Mouse (Mus musculus) lung, embryonic 14.5 days (tissue): ENCODE measurements around the gene Catsperg1. TPM values are rescaled to one million over a fixed set of nuclear protein-coding genes. Genes with fewer than 3 reads are reported as not detected.
A peak's percentile ranks its signal among the peaks of the same experiment; 100 is the strongest.

Experiments used
- ATAC-seq: fragments of 200-750 bp; cut with Nextera tagmentation; 2 replicates; pipeline ENCODE4 v1.8.0; 2017; ENCODE audit warnings: mild to moderate bottlenecking, moderate TSS enrichment, moderate library complexity; ENCODE audit not compliant: insufficient read depth
- DNase-seq: peaks from one replicate; pipeline ENCODE4 v3.0.0-alpha.2; 2015
- H3K27ac ChIP-seq: fragments of 300-500 bp; sonication (generic); 2 replicates; pipeline ENCODE4 v1.5.1; 2014; ENCODE audit warnings: low read depth, mild to moderate bottlenecking, moderate library complexity
- H3K27me3 ChIP-seq: fragments of 300-500 bp; sonication (generic); 2 replicates; pipeline ENCODE4 v1.6.1; 2014; ENCODE audit warnings: low read length, control low read depth; ENCODE audit not compliant: insufficient read depth
- H3K36me3 ChIP-seq: fragments of 300-500 bp; sonication (generic); 2 replicates; pipeline ENCODE4 v1.6.1; 2014; ENCODE audit warnings: control low read depth; ENCODE audit not compliant: insufficient read depth
- H3K4me1 ChIP-seq: fragments of 300-500 bp; sonication (generic); 2 replicates; pipeline ENCODE4 v1.6.1; 2014; ENCODE audit warnings: antibody characterized with exemption, control low read depth; ENCODE audit not compliant: insufficient read depth
- H3K4me2 ChIP-seq: fragments of 300-500 bp; sonication (generic); 2 replicates; pipeline ENCODE4 v1.6.1; 2014; ENCODE audit warnings: mild to moderate bottlenecking
- H3K4me3 ChIP-seq: fragments of 300-500 bp; sonication (generic); 2 replicates; pipeline ENCODE4 v1.5.1; 2014; ENCODE audit warnings: low read depth, low read length
- H3K9ac ChIP-seq: fragments of 300-500 bp; sonication (generic); 2 replicates; pipeline ENCODE4 v1.6.1; 2014
- H3K9me3 ChIP-seq: fragments of 300-500 bp; sonication (generic); 2 replicates; pipeline ENCODE4 v1.6.1; 2016; ENCODE audit warnings: low read depth, low read length, control low read depth
- CTCF ChIP-seq: IDR thresholded peaks from 2 replicates; pipeline ENCODE4 v1.5.1; 2016; ENCODE audit warnings: antibody characterized with exemption, low read depth
- WGBS: fragments of 180-500 bp; shearing (Covaris S2); extraction: QIAGEN DNeasy Blood & Tissue Kit; methylation state at CpG from one replicate; pipeline ENCODE4 v1.1.7; 2014; 5-methylcytosine and 5-hydroxymethylcytosine counted together
- polyA plus RNA-seq: library from polyadenylated mRNA; unstranded; fragments of >200 nt; fragmentation: Nextera tagmentation; extraction: Ambion mirVana; gene quantifications from 2 replicates; pipeline ENCODE4 v1.2.1, GENCODE M21; 2014

Catsperg1 gene
- polyA plus RNA-seq, 1 experiment from 2014 or later = 0.87 TPM

- ATAC-seq (no peak), DNase-seq (no peak)
- Histone ChIP-seq H3K9me3 (no peaks in the 10 kb centered on the region), H3K9ac (peak overlapping the region; percentile 29; the same call in 1 of the 2 replicates), H3K27ac (no peak overlapping the region), H3K4me2 (peak overlapping the region; percentile 59), H3K4me3 (peak overlapping the region; percentile 18), H3K4me1 (no peaks in the 10 kb centered on the region), H3K36me3 (no peaks in the 10 kb centered on the region), H3K27me3 (no peaks in the 10 kb centered on the region)
- TF ChIP-seq CTCF = no peak
- WGBS = 3% methylated on average over 4 of the region's 4 CpGs
Measured at GRCm38 (mm10) chr7:29134230-29134629, 79.6 kb downstream of the Catsperg1 start.

Other genes starting within 250 kb of the Catsperg1 start
- 392 and 398 TPM in 2 replicates for gene Eif3k, start 232.2 kb downstream of the Catsperg1 start, polyA plus RNA-seq
- gene Map4k1, start 232.0 kb downstream of the Catsperg1 start, polyA plus RNA-seq = 8.5 and 10.7 TPM in 2 replicates
- 0.22 and 0.45 TPM in 2 replicates for gene Ryr1, start 88.9 kb downstream of the Catsperg1 start, polyA plus RNA-seq
- 0.95 and 1.0 TPM in 2 replicates for gene Rasgrp4, start 79.2 kb downstream of the Catsperg1 start, polyA plus RNA-seq
- 10.7 and 16.3 TPM in 2 replicates for gene Fam98c, start 57.8 kb downstream of the Catsperg1 start, polyA plus RNA-seq
- gene Ggn, start 43.8 kb downstream of the Catsperg1 start, polyA plus RNA-seq = 0.17 and 0.28 TPM in 2 replicates
- 1.7 and 2.5 TPM in 2 replicates for gene Spred3, start 43.6 kb downstream of the Catsperg1 start, polyA plus RNA-seq
- gene Psmd8, start 33.3 kb downstream of the Catsperg1 start, polyA plus RNA-seq = 284 and 285 TPM in 2 replicates
- gene Kcnk6, start 18.5 kb upstream of the Catsperg1 start, polyA plus RNA-seq = 0.84 and 1.1 TPM in 2 replicates
- 121 and 123 TPM in 2 replicates for gene Yif1b, start 24.3 kb upstream of the Catsperg1 start, polyA plus RNA-seq
- 4.6 and 4.7 TPM in 2 replicates for gene 2200002D01Rik, start 34.4 kb upstream of the Catsperg1 start, polyA plus RNA-seq
- gene Spint2, start 67.9 kb upstream of the Catsperg1 start, polyA plus RNA-seq = 243 and 265 TPM in 2 replicates
- 114 and 127 TPM in 2 replicates for gene Ppp1r14a, start 75.3 kb upstream of the Catsperg1 start, polyA plus RNA-seq
- 13.5 and 14.7 TPM in 2 replicates for gene Dpf1, start 89.9 kb upstream of the Catsperg1 start, polyA plus RNA-seq